Mouse (Mus musculus) liver, embryonic 16.5 days (tissue): ENCODE measurements around the gene Zfp652. TPM values are rescaled to one million over a fixed set of nuclear protein-coding genes. Genes with fewer than 3 reads are reported as not detected.

ENCODE experiments used
- ATAC-seq: fragments of 200-750 bp; cut with Nextera tagmentation; 2 replicates; pipeline ENCODE4 v1.8.0; 2017; ENCODE audit warnings: low read depth, mild to moderate bottlenecking, moderate number of reproducible peaks, moderate library complexity
- H3K27ac ChIP-seq: fragments of 300-500 bp; sonication (generic); 2 replicates; pipeline ENCODE4 v1.5.1; 2014; ENCODE audit warnings: mild to moderate bottlenecking, low read length
- H3K27me3 ChIP-seq: fragments of 300-500 bp; sonication (generic); 2 replicates; pipeline ENCODE4 v1.6.1; 2014; ENCODE audit warnings: low read depth, low read length, mixed read lengths; ENCODE audit not compliant: control insufficient read depth, insufficient read depth
- H3K36me3 ChIP-seq: fragments of 300-500 bp; sonication (generic); 2 replicates; pipeline ENCODE4 v1.6.1; 2014; ENCODE audit warnings: mild to moderate bottlenecking; ENCODE audit not compliant: control insufficient read depth, insufficient read depth
- H3K4me1 ChIP-seq: fragments of 300-500 bp; sonication (generic); 2 replicates; pipeline ENCODE4 v1.6.1; 2014; ENCODE audit warnings: low read depth, low read length, mixed read lengths; ENCODE audit not compliant: control insufficient read depth
- H3K4me2 ChIP-seq: fragments of 300-500 bp; sonication (generic); 2 replicates; pipeline ENCODE4 v1.6.1; 2014; ENCODE audit warnings: low read depth, low read length, mixed read lengths
- H3K4me3 ChIP-seq: fragments of 300-500 bp; sonication (generic); 2 replicates; pipeline ENCODE4 v1.5.1; 2014; ENCODE audit warnings: low read depth, mild to moderate bottlenecking, low read length
- H3K9ac ChIP-seq: fragments of 300-500 bp; sonication (generic); 2 replicates; pipeline ENCODE4 v1.6.1; 2014; ENCODE audit warnings: low read depth, low read length
- H3K9me3 ChIP-seq: fragments of 300-500 bp; sonication (generic); replicated peaks from 2 replicates; pipeline ENCODE4 v1.6.1; 2016; ENCODE audit warnings: low read length; ENCODE audit not compliant: control insufficient read depth
- WGBS: fragments of 180-500 bp; shearing (Covaris S2); extraction: QIAGEN DNeasy Blood & Tissue Kit; methylation state at CpG from one replicate; pipeline ENCODE4 v1.1.7; 2014; ENCODE audit not compliant: insufficient replicate concordance; 5-methylcytosine and 5-hydroxymethylcytosine counted together
- polyA plus RNA-seq: library from polyadenylated mRNA; unstranded; fragments of >200 nt; fragmentation: Nextera tagmentation; extraction: Ambion mirVana; gene quantifications from 2 replicates; pipeline ENCODE4 v1.2.1, GENCODE M21; 2015

The Zfp652 gene
- polyA plus RNA-seq, 1 experiment from 2014 or later = 5.8 TPM

- no peaks in the 10 kb centered on the region for H3K9me3 ChIP-seq
- H3K27ac ChIP-seq = no peak overlapping the region
- H3K36me3 ChIP-seq = no peaks in the 10 kb centered on the region; the same call in 1 of the 2 replicates
- no peak overlapping the region for H3K4me2 ChIP-seq
- H3K27me3 ChIP-seq = no peaks in the 10 kb centered on the region
- H3K4me3 ChIP-seq = no peak overlapping the region
- no peak overlapping the region for H3K9ac ChIP-seq
- WGBS = 88% methylated on average over 10 of the region's 10 CpGs
- no peaks in the 10 kb centered on the region for H3K4me1 ChIP-seq
- no peak for ATAC-seq
Measured at GRCm38 (mm10) chr11:95769208-95769607, 56.7 kb downstream of the Zfp652 start.

- 63% methylated on average over 9 of the region's 9 CpGs for WGBS
- Histone ChIP-seq H3K27ac (no peak overlapping the region), H3K4me2 (no peak overlapping the region), H3K36me3 (no peaks in the 10 kb centered on the region; the same call in 1 of the 2 replicates), H3K4me1 (no peaks in the 10 kb centered on the region), H3K27me3 (no peaks in the 10 kb centered on the region), H3K4me3 (no peak overlapping the region), H3K9ac (no peak overlapping the region), H3K9me3 (no peaks in the 10 kb centered on the region)
- ATAC-seq = no peak
Measured at GRCm38 (mm10) chr11:95770720-95771364, 58.4 kb downstream of the Zfp652 start.

- ATAC-seq = no peak
Measured at GRCm38 (mm10) chr11:95771665-95772064, 59.2 kb downstream of the Zfp652 start.

GRCm38 (mm10) chr11:95773264-95773663 lies 60.8 kb downstream of the Zfp652 start:
- H3K27ac ChIP-seq = no peak overlapping the region
- no peaks in the 10 kb centered on the region for H3K36me3 ChIP-seq
- H3K9me3 ChIP-seq = no peaks in the 10 kb centered on the region
- ATAC-seq = no peak
- no peak overlapping the region for H3K4me2 ChIP-seq
- H3K4me1 ChIP-seq = peaks cover 21% of the 10 kb centered on the region
- WGBS = 84% methylated on average over 3 of the region's 3 CpGs
- H3K27me3 ChIP-seq = no peaks in the 10 kb centered on the region
- no peak overlapping the region for H3K9ac ChIP-seq
- H3K4me3 ChIP-seq = no peak overlapping the region

More at GRCm38 (mm10) chr11:95771665-95772064, 59.2 kb downstream of the Zfp652 start:
- Histone ChIP-seq H3K9me3 (no peaks in the 10 kb centered on the region), H3K36me3 (no peaks in the 10 kb centered on the region), H3K4me3 (no peak overlapping the region), H3K27me3 (no peaks in the 10 kb centered on the region), H3K9ac (no peak overlapping the region), H3K4me2 (no peak overlapping the region), H3K4me1 (peaks cover 5% of the 10 kb centered on the region), H3K27ac (no peak overlapping the region)
- WGBS = 86% methylated on average over 8 of the region's 8 CpGs

- WGBS = 20% methylated on average over 17 of the region's 17 CpGs
- Histone ChIP-seq H3K4me3 (peak overlapping the region; percentile 60), H3K4me1 (peaks cover 33% of the 10 kb centered on the region), H3K27me3 (no peaks in the 10 kb centered on the region), H3K9me3 (no peaks in the 10 kb centered on the region), H3K4me2 (peak overlapping the region; percentile 64), H3K9ac (peak overlapping the region; percentile 75), H3K36me3 (no peaks in the 10 kb centered on the region), H3K27ac (peak overlapping the region; percentile 97)
- ATAC-seq = peak; percentile 89
Measured at GRCm38 (mm10) chr11:95777323-95778297, 65.1 kb downstream of the Zfp652 start.

- H3K4me2 ChIP-seq = peak overlapping the region; percentile 64
- H3K9ac ChIP-seq = peak overlapping the region; percentile 75
- peak; percentile 12; the same call in 1 of the 2 replicates for ATAC-seq
- H3K4me1 ChIP-seq = peaks cover 33% of the 10 kb centered on the region
- H3K27ac ChIP-seq = peak overlapping the region; percentile 97
- H3K4me3 ChIP-seq = peak overlapping the region; percentile 60
- WGBS = 72% methylated on average over 4 of the region's 4 CpGs
- no peaks in the 10 kb centered on the region for H3K27me3 ChIP-seq
- H3K9me3 ChIP-seq = no peaks in the 10 kb centered on the region
- no peaks in the 10 kb centered on the region for H3K36me3 ChIP-seq
Measured at GRCm38 (mm10) chr11:95778831-95779251, 66.4 kb downstream of the Zfp652 start.

GRCm38 (mm10) chr11:95779366-95779765 lies 66.9 kb downstream of the Zfp652 start:
- Histone ChIP-seq H3K4me3 (peak overlapping the region; percentile 60), H3K9me3 (no peaks in the 10 kb centered on the region), H3K27me3 (no peaks in the 10 kb centered on the region), H3K36me3 (no peaks in the 10 kb centered on the region), H3K4me1 (peaks cover 33% of the 10 kb centered on the region), H3K27ac (peak overlapping the region; percentile 97), H3K4me2 (peak overlapping the region; percentile 64), H3K9ac (peak overlapping the region; percentile 75)
- WGBS = 90% methylated on average over 4 of the region's 4 CpGs
- no peak for ATAC-seq

- WGBS = 87% methylated on average over 8 of the region's 8 CpGs
- no peak for ATAC-seq
- Histone ChIP-seq H3K4me2 (no peak overlapping the region), H3K4me1 (peaks cover 33% of the 10 kb centered on the region), H3K4me3 (no peak overlapping the region), H3K27me3 (no peaks in the 10 kb centered on the region), H3K27ac (no peak overlapping the region), H3K9ac (no peak overlapping the region), H3K36me3 (no peaks in the 10 kb centered on the region), H3K9me3 (peaks cover 1% of the 10 kb centered on the region; the same call in 1 of the 2 replicates)
Measured at GRCm38 (mm10) chr11:95780480-95780879, 68.0 kb downstream of the Zfp652 start.
